Mouse (Mus musculus) testis, adult 2 months (tissue): Measurements from ENCODE around the gene Ripor3. TPM values are rescaled to one million over a fixed set of nuclear protein-coding genes. Genes with fewer than 3 reads are reported as not detected.

Experiments used
- H3K27ac ChIP-seq: fragments of 200-500 bp; 2 replicates; pipeline ENCODE4 v1.5.1; 2012; ENCODE audit warnings: low read depth, low read length; ENCODE audit not compliant: control insufficient read depth, insufficient read depth
- H3K27me3 ChIP-seq: fragments of 200-500 bp; 2 replicates; pipeline ENCODE4 v1.6.1; 2012; ENCODE audit warnings: mild to moderate bottlenecking, low read length, moderate library complexity; ENCODE audit not compliant: control insufficient read depth, insufficient read depth
- H3K36me3 ChIP-seq: fragments of 200-500 bp; 2 replicates; pipeline ENCODE4 v1.6.1; 2012; ENCODE audit warnings: mild to moderate bottlenecking, low read length; ENCODE audit not compliant: control insufficient read depth, insufficient read depth
- H3K4me1 ChIP-seq: fragments of 200-500 bp; 2 replicates; pipeline ENCODE4 v1.6.1; 2012; ENCODE audit warnings: low read length; ENCODE audit not compliant: control insufficient read depth, insufficient read depth
- H3K4me3 ChIP-seq: fragments of 200-500 bp; 2 replicates; pipeline ENCODE4 v1.5.1; 2012; ENCODE audit warnings: low read depth, mild to moderate bottlenecking, low read length, moderate library complexity, mixed read lengths; ENCODE audit not compliant: control insufficient read depth
- CTCF ChIP-seq: fragments of 200-500 bp; IDR thresholded peaks from 2 replicates; pipeline ENCODE4 v1.5.1; 2012; ENCODE audit warnings: low read depth, mild to moderate bottlenecking, inconsistent platforms, low read length, moderate library complexity; ENCODE audit not compliant: control insufficient read depth, insufficient read depth, insufficient replicate concordance
- POLR2A ChIP-seq: fragments of 200-500 bp; IDR thresholded peaks from 2 replicates; pipeline ENCODE4 v1.6.1; 2012; ENCODE audit warnings: low read depth, mild to moderate bottlenecking, inconsistent platforms, low read length, moderate library complexity; ENCODE audit not compliant: control insufficient read depth
- polyA plus RNA-seq: library from polyadenylated mRNA; depleted of rRNA; stranded (reverse); fragments of >200 nt; gene quantifications from 2 replicates; pipeline ENCODE4 v1.2.3, GENCODE M21; 2012

Ripor3 gene
- polyA plus RNA-seq, 1 experiment: 0.90 TPM

GRCm38 (mm10) chr2:168052689-168053088 lies 42.3 kb upstream of the Ripor3 start:
- TF ChIP-seq POLR2A (no peak), CTCF (peak; percentile 84)
- H3K36me3 ChIP-seq: no peaks in the 10 kb centered on the region
- H3K27me3 ChIP-seq: no peaks in the 10 kb centered on the region; the same call in 1 of the 2 replicates
- peaks cover 10% of the 10 kb centered on the region for H3K4me1 ChIP-seq
- no peak overlapping the region for H3K4me3 ChIP-seq
- no peak overlapping the region for H3K27ac ChIP-seq

- H3K4me1 ChIP-seq: peaks cover 10% of the 10 kb centered on the region
- TF ChIP-seq CTCF (no peak), POLR2A (no peak)
- H3K36me3 ChIP-seq: no peaks in the 10 kb centered on the region
- H3K4me3 ChIP-seq: no peak overlapping the region
- no peak overlapping the region for H3K27ac ChIP-seq
- H3K27me3 ChIP-seq: no peaks in the 10 kb centered on the region; the same call in 1 of the 2 replicates
Measured at GRCm38 (mm10) chr2:168052156-168052555, 41.7 kb upstream of the Ripor3 start.

- H3K36me3 ChIP-seq: no peaks in the 10 kb centered on the region
- H3K4me1 ChIP-seq: peaks cover 10% of the 10 kb centered on the region
- H3K27me3 ChIP-seq: no peaks in the 10 kb centered on the region; the same call in 1 of the 2 replicates
- TF ChIP-seq CTCF (no peak), POLR2A (no peak)
- H3K4me3 ChIP-seq: peak overlapping the region; percentile 32
- H3K27ac ChIP-seq: no peak overlapping the region
Measured at GRCm38 (mm10) chr2:168050000-168050942, 39.9 kb upstream of the Ripor3 start.

GRCm38 (mm10) chr2:168049002-168049635 lies 38.7 kb upstream of the Ripor3 start:
- no peak overlapping the region for H3K27ac ChIP-seq
- TF ChIP-seq POLR2A: no peak
- TF ChIP-seq CTCF: no peak
- no peaks in the 10 kb centered on the region; the same call in 1 of the 2 replicates for H3K27me3 ChIP-seq
- no peaks in the 10 kb centered on the region for H3K36me3 ChIP-seq
- H3K4me1 ChIP-seq: peaks cover 10% of the 10 kb centered on the region
- H3K4me3 ChIP-seq: no peak overlapping the region

- H3K27ac ChIP-seq: no peak overlapping the region
Measured at GRCm38 (mm10) chr2:168046467-168046866, 36.0 kb upstream of the Ripor3 start.

GRCm38 (mm10) chr2:168045771-168046170 lies 35.4 kb upstream of the Ripor3 start:
- Histone ChIP-seq H3K4me1 (peaks cover 10% of the 10 kb centered on the region), H3K27me3 (no peaks in the 10 kb centered on the region; the same call in 1 of the 2 replicates), H3K36me3 (no peaks in the 10 kb centered on the region), H3K27ac (no peak overlapping the region), H3K4me3 (no peak overlapping the region)
- no peak for TF ChIP-seq CTCF
- TF ChIP-seq POLR2A: no peak

More at GRCm38 (mm10) chr2:168046467-168046866, 36.0 kb upstream of the Ripor3 start:
- H3K4me3 ChIP-seq: no peak overlapping the region
- H3K36me3 ChIP-seq: no peaks in the 10 kb centered on the region
- TF ChIP-seq CTCF (peak; percentile 65; the same call in 1 of the 2 replicates), POLR2A (no peak)
- H3K27me3 ChIP-seq: no peaks in the 10 kb centered on the region; the same call in 1 of the 2 replicates
- peaks cover 10% of the 10 kb centered on the region for H3K4me1 ChIP-seq

GRCm38 (mm10) chr2:168045357-168045756 lies 34.9 kb upstream of the Ripor3 start:
- H3K4me1 ChIP-seq: peaks cover 6% of the 10 kb centered on the region
- no peak overlapping the region for H3K27ac ChIP-seq
- no peaks in the 10 kb centered on the region for H3K36me3 ChIP-seq
- H3K4me3 ChIP-seq: no peak overlapping the region
- no peaks in the 10 kb centered on the region; the same call in 1 of the 2 replicates for H3K27me3 ChIP-seq
- TF ChIP-seq CTCF: no peak
- no peak for TF ChIP-seq POLR2A
